11 mouse cellular contexts compared by ENCODE assay signal in genomic region chr5:117118850-117119249, GRCm38 (mm10). TPM values are rescaled to one million over a fixed set of nuclear protein-coding genes. Genes with fewer than 3 reads are reported as not detected.
DNase-seq lines count a peak whose midpoint lies in the region; ATAC-seq and TF ChIP-seq lines count a peak whose summit lies in the region.
"Had no signal": no experiment of that assay in that cellular context is flagged by ENCODE, and none has a peak within 500 bp of the region (broad histone marks: within the 10 kb centered on the region; RNA-seq: fewer than 3 reads in every experiment).

No protein-coding gene starts in this region.

- no peaks in the 10 kb centered on the region for H3K36me3 ChIP-seq in heart, embryonic 14.5 days (ENCODE audit: control insufficient read depth, insufficient read depth, low read length)
- H3K36me3 ChIP-seq in embryonic facial prominence, embryonic 14.5 days (ENCODE audit: control insufficient read depth, insufficient read depth, low read length), result no peaks in the 10 kb centered on the region
- H3K36me3 ChIP-seq in macrophage (ENCODE audit: inconsistent target), result no peaks in the 10 kb centered on the region
- H3K36me3 ChIP-seq in lung, postnatal 0 days (ENCODE audit: insufficient read depth, low read length), result no peaks in the 10 kb centered on the region
- H3K36me3 ChIP-seq: embryonic facial prominence, embryonic 12.5 days had no signal

- no peaks in the 10 kb centered on the region for H3K9me3 ChIP-seq in heart, embryonic 14.5 days (ENCODE audit: control insufficient read depth, low read length)
- H3K9me3 ChIP-seq in embryonic facial prominence, embryonic 14.5 days (ENCODE audit: control insufficient read depth, low read length), result no peaks in the 10 kb centered on the region
- no peaks in the 10 kb centered on the region for H3K9me3 ChIP-seq in lung, postnatal 0 days (ENCODE audit: low read length)
- H3K9me3 ChIP-seq: embryonic facial prominence, embryonic 12.5 days had no signal

- H3K4me2 ChIP-seq in heart, embryonic 14.5 days (ENCODE audit: low read length), result peak overlapping the region; percentile 86; the same call in 1 of the 2 replicates
- peak overlapping the region; percentile 90; the same call in 1 of the 2 replicates for H3K4me2 ChIP-seq in embryonic facial prominence, embryonic 14.5 days (ENCODE audit: low read depth, low read length)
- no peak overlapping the region for H3K4me2 ChIP-seq in lung, postnatal 0 days (replicated peaks; ENCODE audit: low read depth, low read length)

- H3K4me3 ChIP-seq in heart, embryonic 14.5 days (ENCODE audit: control insufficient read depth in 1 of 2, insufficient read depth in 1 of 2, low read depth in 1 of 2, low read length in 2 of 2), result no peak overlapping the region; a peak in 1 of 4 replicates
- H3K4me3 ChIP-seq in embryonic facial prominence, embryonic 14.5 days (ENCODE audit: low read depth, low read length), result peak overlapping the region; percentile 70; the same call in 1 of the 2 replicates
- peak overlapping the region; percentile 71 for H3K4me3 ChIP-seq in macrophage (ENCODE audit: inconsistent target)
- no peak overlapping the region for H3K4me3 ChIP-seq in lung, postnatal 0 days (ENCODE audit: low read depth, low read length)

- no peak for DNase-seq in heart, adult 9 months (ENCODE audit: low spot score in 2 of 2)
- no peak for DNase-seq in embryonic facial prominence, embryonic 14.5 days (ENCODE audit: low spot score)
- DNase-seq in kidney, adult 8-10 months, result peak; percentile 82 to 84
- DNase-seq in lung, postnatal 0 days (ENCODE audit: low spot score), result no peak
- no peak for DNase-seq in T-cell, adult 2 months (ENCODE audit: low spot score)
- DNase-seq in retina, postnatal 1 day, result no peak
- DNase-seq: left cerebral cortex, postnatal 4 days; right cerebral cortex, adult 18-20 months had no signal

- H3K79me2 ChIP-seq in macrophage (ENCODE audit: inconsistent target), result peaks cover 53% of the 10 kb centered on the region

- no peak overlapping the region for H3K9ac ChIP-seq in heart, embryonic 14.5 days (ENCODE audit: low read length)
- no peak overlapping the region for H3K9ac ChIP-seq in embryonic facial prominence, embryonic 14.5 days (ENCODE audit: low read depth, low read length)
- no peak overlapping the region for H3K9ac ChIP-seq in lung, postnatal 0 days (replicated peaks; ENCODE audit: low read depth)

- TF ChIP-seq CTCF in lung, postnatal 0 days (IDR thresholded peaks at IDR 0.05), result no peak

- H3K27ac ChIP-seq in heart, embryonic 14.5 days (replicated peaks in 1 of 2; ENCODE audit: control insufficient read depth in 1 of 2, insufficient read depth in 1 of 2, low read depth in 2 of 2, low read length in 2 of 2), result no peak overlapping the region
- H3K27ac ChIP-seq in embryonic facial prominence, embryonic 14.5 days (replicated peaks; ENCODE audit: low read depth, low read length), result no peak overlapping the region
- peak overlapping the region; percentile 68 for H3K27ac ChIP-seq in macrophage
- no peak overlapping the region for H3K27ac ChIP-seq in lung, postnatal 0 days (ENCODE audit: low read length)
- H3K27ac ChIP-seq: embryonic facial prominence, embryonic 12.5 days had no signal

- ATAC-seq in heart, embryonic 14.5 days (ENCODE audit: insufficient number of reproducible peaks, insufficient read depth, low FRiP score, low read depth), result no peak
- ATAC-seq in embryonic facial prominence, embryonic 14.5 days (ENCODE audit: low read depth), result no peak
- no peak for ATAC-seq in lung, postnatal 0 days

- no peak for TF ChIP-seq EP300 in lung, postnatal 0 days (IDR thresholded peaks at IDR 0.05)

- no peaks in the 10 kb centered on the region for H3K27me3 ChIP-seq in heart, embryonic 14.5 days (ENCODE audit: control insufficient read depth, insufficient read depth, low read length)
- H3K27me3 ChIP-seq in embryonic facial prominence, embryonic 14.5 days (replicated peaks; ENCODE audit: control insufficient read depth, insufficient read depth, low read length), result peaks cover 7% of the 10 kb centered on the region; the same call in 1 of the 2 replicates
- no peaks in the 10 kb centered on the region for H3K27me3 ChIP-seq in lung, postnatal 0 days (replicated peaks; ENCODE audit: insufficient read depth, low read length)

- H3K4me1 ChIP-seq in heart, embryonic 14.5 days (ENCODE audit: control insufficient read depth in 2 of 2, insufficient read depth in 2 of 2, low read length in 2 of 2), result peaks cover 8 to 14% of the 10 kb centered on the region in 2 experiments; a peak in 3 of 4 replicates
- peaks cover 10% of the 10 kb centered on the region for H3K4me1 ChIP-seq in embryonic facial prominence, embryonic 14.5 days (ENCODE audit: control insufficient read depth, insufficient read depth, low read length)
- peaks cover 3% of the 10 kb centered on the region; the same call in 1 of the 2 replicates for H3K4me1 ChIP-seq in lung, postnatal 0 days (ENCODE audit: insufficient read depth, low read depth, low read length)

- 71% methylated on average over 8 of the region's 8 CpGs for WGBS in heart, embryonic 14.5 days
- WGBS in embryonic facial prominence, embryonic 14.5 days, result 55% methylated on average over 8 of the region's 8 CpGs
- 83% methylated on average over 8 of the region's 8 CpGs for WGBS in macrophage (ENCODE audit: missing documents)
- WGBS in lung, postnatal 0 days, result 64% methylated on average over 8 of the region's 8 CpGs

RNA-seq across cellular contexts. Expression of gene Taok3, which starts 1.1 kb away (rescaled TPM):
- polyA plus RNA-seq in heart, embryonic 14.5 days (2014; fragmentation: Nextera tagmentation; extraction: Ambion mirVana), result 8.9 and 10.3 TPM in 2 replicates
- polyA plus RNA-seq in embryonic facial prominence, embryonic 14.5 days (2014; fragmentation: Nextera tagmentation; extraction: Ambion mirVana), result 18.1 and 21.6 TPM in 2 replicates
- total RNA-seq in macrophage (2018; cell fraction: chromatin; rRNA removed), result 100 to 1,000 TPM in 24 of 26 experiments, 10 to 100 TPM in 2; 88.3 to 515 (median 403) TPM
- 100 to 1,000 TPM in 23 of 26 experiments, 10 to 100 TPM in 3; 69.6 to 129 (median 112) TPM for total RNA-seq in macrophage (2018; cell fraction: cytosol; rRNA removed)
- total RNA-seq in macrophage (2018; cell fraction: nucleus; rRNA removed), result 100 to 1,000 TPM in 24 of 26 experiments, 10 to 100 TPM in 2; 72.7 to 300 (median 200) TPM
- polyA plus RNA-seq in macrophage (2018), result 77.8 to 173 TPM (median 90.5 TPM) in 3 replicates
- polyA plus RNA-seq in lung, postnatal 0 days (2015; fragmentation: Nextera tagmentation; extraction: Ambion mirVana), result 55.5 and 67.3 TPM in 2 replicates

RNA-seq across cellular contexts. Expression of gene Suds3, which starts 2.9 kb away (rescaled TPM):
- polyA plus RNA-seq in heart, embryonic 14.5 days (2014; fragmentation: Nextera tagmentation; extraction: Ambion mirVana), result 26.3 and 32.6 TPM in 2 replicates
- polyA plus RNA-seq in embryonic facial prominence, embryonic 14.5 days (2014; fragmentation: Nextera tagmentation; extraction: Ambion mirVana), result 39.5 and 40.2 TPM in 2 replicates
- 100 to 1,000 TPM in 1 of 26 experiments, 10 to 100 TPM in 25; 16.4 to 115 (median 53.8) TPM for total RNA-seq in macrophage (2018; cell fraction: chromatin; rRNA removed)
- total RNA-seq in macrophage (2018; cell fraction: cytosol; rRNA removed), result 10 to 100 TPM; 33.5 to 56.0 (median 44.2) TPM
- total RNA-seq in macrophage (2018; cell fraction: nucleus; rRNA removed), result 10 to 100 TPM; 19.6 to 83.1 (median 39.0) TPM
- polyA plus RNA-seq in macrophage (2018), result 50.8 to 76.9 TPM (median 59.2 TPM) in 3 replicates
- polyA plus RNA-seq in lung, postnatal 0 days (2015; fragmentation: Nextera tagmentation; extraction: Ambion mirVana), result 47.1 and 57.8 TPM in 2 replicates

Comparison
In these comparisons a context has a peak if more than half of its experiments do, and no peak if none do; other contexts are left out.
1. H3K4me3 ChIP-seq: peak in embryonic facial prominence, embryonic 14.5 days (single experiment) and macrophage (single experiment); none in heart, embryonic 14.5 days (0 of 2) and lung, postnatal 0 days (single experiment).
2. DNase-seq: peak in kidney, adult 8-10 months (2 of 2); none in heart, adult 9 months (0 of 2), embryonic facial prominence, embryonic 14.5 days (single experiment), lung, postnatal 0 days (single experiment), T-cell, adult 2 months (single experiment) and retina, postnatal 1 day (single experiment).